Mouse (Mus musculus) olfactory bulb, adult 2 months (tissue): ENCODE measurements around the gene Grin3b.

ENCODE experiments used
- CTCF ChIP-seq: fragments of 200-500 bp; IDR thresholded peaks from 2 replicates; pipeline ENCODE4 v1.5.1; 2012; ENCODE audit warnings: low read depth, mild to moderate bottlenecking, low read length, moderate library complexity; ENCODE audit not compliant: insufficient read depth
- POLR2A ChIP-seq: fragments of 200-500 bp; IDR thresholded peaks from 2 replicates; pipeline ENCODE4 v1.6.1; 2012; ENCODE audit warnings: mild to moderate bottlenecking, low read depth, low read length, moderate library complexity; ENCODE audit not compliant: insufficient read depth

DNA sequence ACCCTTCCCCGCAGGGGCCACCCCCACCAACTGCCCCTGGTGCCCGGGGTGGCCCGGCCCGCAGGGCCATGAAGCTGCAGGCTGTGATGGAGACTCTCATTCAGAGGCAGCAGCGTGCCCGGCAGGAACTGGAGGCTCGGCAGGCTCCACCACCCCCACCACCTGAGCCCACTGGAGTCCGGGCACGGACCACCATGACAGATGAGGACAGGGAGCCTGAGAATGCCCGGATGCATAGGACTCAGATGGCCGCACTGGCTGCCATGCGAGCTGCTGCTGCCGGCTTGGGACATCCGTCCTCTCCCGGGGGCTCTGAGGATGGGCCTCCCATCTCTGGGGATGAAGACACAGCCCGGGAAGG, 39.7 kb upstream of the Grin3b start:
- no peak for TF ChIP-seq CTCF
- no peak for TF ChIP-seq POLR2A
